Mouse (Mus musculus): ENCODE results near the gene Plagl1.

Plagl1 gene

GRCm38 (mm10) chr10:13082459-13082858, 22.2 kb downstream of the Plagl1 start:
- DNase-seq (ENCODE audit: low spot score in 2 of 2) = no peak

- peak in 1 of 2 experiments; percentile 9 for DNase-seq (ENCODE audit: low spot score in 2 of 2)
Measured at GRCm38 (mm10) chr10:13090596-13091424, 30.5 kb downstream of the Plagl1 start.

GRCm38 (mm10) chr10:13092996-13093395, 32.7 kb downstream of the Plagl1 start:
- DNase-seq (ENCODE audit: low spot score in 2 of 2) = no peak

GRCm38 (mm10) chr10:13098895-13099294, 38.6 kb downstream of the Plagl1 start:
- no peak for DNase-seq (ENCODE audit: low spot score in 2 of 2)

- DNase-seq (ENCODE audit: low spot score in 2 of 2) = no peak
Measured at GRCm38 (mm10) chr10:13100061-13100648, 39.9 kb downstream of the Plagl1 start.

GRCm38 (mm10) chr10:13102360-13102759, 42.1 kb downstream of the Plagl1 start:
- no peak for DNase-seq (ENCODE audit: low spot score in 2 of 2)

GRCm38 (mm10) chr10:13103838-13104237, 43.5 kb downstream of the Plagl1 start:
- DNase-seq (ENCODE audit: low spot score in 2 of 2) = peak in 1 of 2 experiments; percentile 6

GRCm38 (mm10) chr10:13106909-13107624, 46.8 kb downstream of the Plagl1 start:
- DNase-seq (ENCODE audit: low spot score in 2 of 2) = no peak

GRCm38 (mm10) chr10:13108021-13108548, 47.8 kb downstream of the Plagl1 start:
- DNase-seq (ENCODE audit: low spot score in 2 of 2) = no peak

- DNase-seq (ENCODE audit: low spot score in 2 of 2) = no peak
Measured at GRCm38 (mm10) chr10:13108847-13109246, 48.5 kb downstream of the Plagl1 start.

- no peak for DNase-seq (ENCODE audit: low spot score in 2 of 2)
Measured at GRCm38 (mm10) chr10:13109781-13110180, 49.5 kb downstream of the Plagl1 start.

- DNase-seq (ENCODE audit: low spot score in 2 of 2) = no peak
Measured at GRCm38 (mm10) chr10:13112849-13113248, 52.5 kb downstream of the Plagl1 start.

GRCm38 (mm10) chr10:13113641-13114040, 53.3 kb downstream of the Plagl1 start:
- no peak for DNase-seq (ENCODE audit: low spot score in 2 of 2)

GRCm38 (mm10) chr10:13115030-13115429, 54.7 kb downstream of the Plagl1 start:
- no peak for DNase-seq (ENCODE audit: low spot score in 2 of 2)

GRCm38 (mm10) chr10:13116706-13117665, 56.7 kb downstream of the Plagl1 start:
- DNase-seq (ENCODE audit: low spot score in 2 of 2) = no peak

GRCm38 (mm10) chr10:13118024-13118769, 57.9 kb downstream of the Plagl1 start:
- no peak for DNase-seq (ENCODE audit: low spot score in 2 of 2)

GRCm38 (mm10) chr10:13118770-13119102, 58.4 kb downstream of the Plagl1 start:
- no peak for DNase-seq (ENCODE audit: low spot score in 2 of 2)

GRCm38 (mm10) chr10:13119300-13119699, 59.0 kb downstream of the Plagl1 start:
- no peak for DNase-seq (ENCODE audit: low spot score in 2 of 2)

- DNase-seq (ENCODE audit: low spot score in 2 of 2) = no peak
Measured at GRCm38 (mm10) chr10:13125811-13126210, 65.5 kb downstream of the Plagl1 start.

GRCm38 (mm10) chr10:13127335-13127734, 67.0 kb downstream of the Plagl1 start:
- DNase-seq (ENCODE audit: low spot score in 2 of 2) = no peak

GRCm38 (mm10) chr10:13127946-13128345, 67.6 kb downstream of the Plagl1 start:
- DNase-seq (ENCODE audit: low spot score in 2 of 2) = no peak

Data from natural killer cell, adult 2 months (primary cell).